Mouse (Mus musculus) ES-E14 (cell line): Measurements from ENCODE around the gene Sema6c. TPM values are rescaled to one million over a fixed set of nuclear protein-coding genes. Genes with fewer than 3 reads are reported as not detected.

Experiments used
- DNase-seq: peaks from one replicate; pipeline ENCODE4 v3.0.0-alpha.2; 2013; ENCODE audit warnings: low read depth, low spot score
- H3K27ac ChIP-seq: 2 replicates; pipeline ENCODE4 v1.5.1; 2012; ENCODE audit warnings: low read depth, mild to moderate bottlenecking, low read length, moderate library complexity, mixed read lengths; ENCODE audit not compliant: poor library complexity, insufficient read depth, severe bottlenecking
- H3K36me3 ChIP-seq: 2 replicates; pipeline ENCODE4 v1.6.1; 2012; ENCODE audit warnings: mild to moderate bottlenecking, low read length, moderate library complexity, mixed read lengths; ENCODE audit not compliant: control insufficient read depth, poor library complexity, insufficient read depth, severe bottlenecking
- H3K4me1 ChIP-seq, 2 experiments: fragments of 150-350 bp in 1 of 2; sonication (generic) in 1 of 2; 2 replicates each; pipeline ENCODE4 v1.6.1; 2012; ENCODE audit warnings: low read length in 2 of 2, mild to moderate bottlenecking in 1 of 2, mixed read lengths in 1 of 2; ENCODE audit not compliant: control insufficient read depth in 2 of 2, insufficient read depth in 2 of 2, poor library complexity in 1 of 2
- H3K4me3 ChIP-seq, 2 experiments: fragments of 150-350 bp in 1 of 2; sonication (generic) in 1 of 2; 2 replicates each; pipeline ENCODE4 v1.5.1; 2012; ENCODE audit warnings: low read length in 2 of 2, low read depth in 1 of 2, mild to moderate bottlenecking in 1 of 2, mixed read lengths in 1 of 2; ENCODE audit not compliant: insufficient read depth in 1 of 2, poor library complexity in 1 of 2, severe bottlenecking in 1 of 2
- H3K9ac ChIP-seq: 2 replicates; pipeline ENCODE4 v1.6.1; 2012; ENCODE audit warnings: low read depth, mild to moderate bottlenecking, low read length, mixed read lengths; ENCODE audit not compliant: poor library complexity, insufficient read depth, severe bottlenecking
- H3K9me3 ChIP-seq: fragments of 150-350 bp; sonication (generic); 2 replicates; pipeline ENCODE4 v1.6.1; 2012; ENCODE audit warnings: low read depth, mild to moderate bottlenecking, low read length; ENCODE audit not compliant: control insufficient read depth, insufficient read depth
- CHD2 ChIP-seq: IDR thresholded peaks from 2 replicates; pipeline ENCODE4 v1.6.1; 2014; ENCODE audit warnings: mild to moderate bottlenecking, low read depth, low read length, inconsistent platforms
- HCFC1 ChIP-seq: IDR thresholded peaks from 2 replicates; pipeline ENCODE4 v1.6.1; 2012; ENCODE audit warnings: low read length, inconsistent platforms, borderline replicate concordance; ENCODE audit not compliant: insufficient read depth
- MAFK ChIP-seq: IDR thresholded peaks from 2 replicates; pipeline ENCODE4 v1.6.1; 2014; ENCODE audit warnings: mild to moderate bottlenecking, low read depth, low read length, inconsistent platforms; ENCODE audit not compliant: insufficient read depth
- ZC3H11A ChIP-seq: IDR thresholded peaks from 2 replicates; pipeline ENCODE4 v1.6.1; 2012; ENCODE audit warnings: low read depth, mild to moderate bottlenecking, inconsistent platforms, low read length, borderline replicate concordance
- ZNF384 ChIP-seq: IDR thresholded peaks from 2 replicates; pipeline ENCODE4 v1.6.1; 2012; ENCODE audit warnings: low read depth, low read length, inconsistent platforms
- in situ Hi-C, 2 experiments: fragments of 600-800 bp; cut with MboI; formaldehyde crosslinking; loops; one replicate each; pipeline ENCODE4 v1.15.1; 2025; ENCODE audit warnings: low sequenced_read_pairs in 2 of 2, inconsistent platforms in 1 of 2; ENCODE audit not compliant: unreplicated experiment in 2 of 2
- total RNA-seq: library from RNA; depleted of rRNA; stranded (reverse); fragments of 300-350 nt; gene quantifications from 2 replicates; pipeline ENCODE4 v1.2.3, GENCODE M21; 2012

Gene Sema6c
- total RNA-seq, 1 experiment: 15.3 TPM

DNA sequence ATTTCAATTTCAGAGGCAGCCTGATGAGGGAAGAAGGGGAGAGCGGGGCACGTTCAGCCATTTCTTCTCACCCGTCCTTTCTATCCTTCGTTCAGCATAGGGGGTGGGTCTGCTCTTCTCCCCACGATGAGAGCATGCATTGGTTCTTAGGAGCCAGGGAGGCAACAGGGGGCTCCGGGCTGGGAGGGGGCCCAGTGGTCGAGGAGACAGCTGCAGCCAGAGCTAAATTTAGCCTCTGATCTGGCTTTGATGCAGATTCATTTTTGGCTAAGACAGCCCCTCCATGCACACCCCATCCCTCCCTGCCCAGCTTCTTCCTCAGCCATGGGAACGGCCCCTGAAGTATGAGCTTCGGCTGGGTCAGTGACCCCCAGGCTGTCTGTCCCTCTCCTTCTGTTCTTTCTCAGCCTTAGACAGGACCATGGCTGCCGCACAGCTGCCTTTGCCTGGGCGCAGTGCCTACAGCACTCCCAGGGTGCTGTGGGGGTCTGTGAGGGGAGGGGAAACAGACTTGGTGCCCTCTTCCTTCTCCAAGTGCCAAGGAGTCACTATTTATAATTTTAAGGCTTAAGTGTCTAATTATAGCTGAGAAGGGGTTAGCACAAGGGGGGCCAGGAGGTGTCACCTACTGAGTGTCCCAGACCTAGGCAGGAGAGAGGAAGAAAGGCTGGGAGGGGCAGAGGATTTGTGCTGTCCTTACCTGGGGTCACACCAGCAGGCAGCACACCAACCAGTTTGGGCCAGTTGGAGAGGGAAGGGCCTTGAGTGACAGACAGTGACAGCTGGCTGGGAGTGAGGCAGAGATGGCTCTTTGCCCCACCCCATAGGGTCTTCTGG lies 3.4 kb downstream of the Sema6c start:
- H3K9me3 ChIP-seq: no peaks in the 10 kb centered on the region
- no peaks in the 10 kb centered on the region; the same call in 1 of the 2 replicates for H3K36me3 ChIP-seq
- in situ Hi-C loops: no loop called here
- no peak overlapping the region for H3K27ac ChIP-seq
- DNase-seq: peak; percentile 33
- H3K4me1 ChIP-seq: peaks cover 4 to 25% of the 10 kb centered on the region in 2 experiments
- H3K9ac ChIP-seq: no peak overlapping the region
- H3K4me3 ChIP-seq: no peak overlapping the region
- TF ChIP-seq CHD2: no peak
- TF ChIP-seq ZNF384: no peak

DNA sequence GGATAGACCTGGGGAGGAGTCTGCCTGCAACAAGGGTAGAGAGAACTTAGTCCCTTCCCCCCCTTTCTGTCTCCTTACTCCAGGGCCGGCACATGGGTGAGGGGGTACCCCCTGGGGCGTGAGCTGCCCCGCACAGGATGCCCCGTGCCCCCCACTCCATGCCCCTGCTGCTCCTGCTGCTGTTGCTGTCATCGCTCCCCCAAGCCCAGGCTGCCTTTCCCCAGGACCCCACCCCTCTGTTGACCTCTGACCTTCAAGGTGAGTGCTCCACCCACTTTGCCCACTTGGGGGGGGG lies 3.9 kb downstream of the Sema6c start:
- H3K4me1 ChIP-seq: peaks cover 4 to 25% of the 10 kb centered on the region in 2 experiments
- DNase-seq: no peak
- no peak overlapping the region for H3K9ac ChIP-seq
- in situ Hi-C loops: no loop called here
- TF ChIP-seq ZNF384: no peak
- no peak for TF ChIP-seq ZC3H11A
- no peak for TF ChIP-seq MAFK
- TF ChIP-seq CHD2: no peak
- no peak for TF ChIP-seq HCFC1
- no peaks in the 10 kb centered on the region for H3K9me3 ChIP-seq
- no peaks in the 10 kb centered on the region; the same call in none of the 2 replicates for H3K36me3 ChIP-seq
- H3K27ac ChIP-seq: no peak overlapping the region
- H3K4me3 ChIP-seq: no peak overlapping the region

DNA sequence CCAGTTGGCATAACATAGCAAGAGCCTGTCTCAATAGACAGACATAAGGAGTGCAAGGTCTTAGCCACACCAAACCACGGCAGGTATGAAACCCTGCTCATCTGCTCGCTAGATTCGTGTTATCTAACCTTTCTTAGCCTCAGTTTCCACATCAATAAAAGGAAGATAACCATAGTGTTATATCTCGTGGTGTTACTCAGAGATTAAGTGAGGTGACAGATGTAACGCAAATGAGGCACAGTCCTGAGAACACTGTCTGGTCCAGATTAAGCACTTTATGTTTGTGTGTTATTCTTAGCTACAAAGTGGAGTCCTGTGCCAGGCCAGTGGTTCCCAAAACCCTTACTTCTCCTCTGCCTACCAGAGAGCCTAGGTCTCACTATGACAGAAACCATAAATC lies 4.6 kb downstream of the Sema6c start:
- no peaks in the 10 kb centered on the region for H3K9me3 ChIP-seq
- peaks cover 0 to 25% of the 10 kb centered on the region in 2 experiments; a peak in 3 of 4 replicates for H3K4me1 ChIP-seq
- H3K36me3 ChIP-seq: peaks cover 5% of the 10 kb centered on the region
- no peak overlapping the region for H3K4me3 ChIP-seq
- TF ChIP-seq ZC3H11A (no peak), HCFC1 (no peak), MAFK (no peak), ZNF384 (no peak), CHD2 (no peak)
- DNase-seq: no peak
- in situ Hi-C loops: no loop called here
- no peak overlapping the region for H3K27ac ChIP-seq
- no peak overlapping the region for H3K9ac ChIP-seq

GRCm38 (mm10) chr3:95169996-95170395 lies 9.7 kb downstream of the Sema6c start:
- H3K4me1 ChIP-seq: peaks cover 2% of the 10 kb centered on the region in 2 experiments; a peak in 1 of 4 replicates
- H3K27ac ChIP-seq: no peak overlapping the region
- H3K9ac ChIP-seq: no peak overlapping the region
- DNase-seq: no peak
- TF ChIP-seq HCFC1 (no peak), ZC3H11A (no peak), MAFK (no peak), CHD2 (no peak), ZNF384 (no peak)
- no peak overlapping the region for H3K4me3 ChIP-seq
- no peaks in the 10 kb centered on the region for H3K9me3 ChIP-seq
- peaks cover 23% of the 10 kb centered on the region for H3K36me3 ChIP-seq
- in situ Hi-C loops: no loop called here

GRCm38 (mm10) chr3:95171105-95171504 lies 10.8 kb downstream of the Sema6c start:
- Histone ChIP-seq H3K27ac (no peak overlapping the region), H3K9ac (no peak overlapping the region), H3K4me1 (peaks cover 2% of the 10 kb centered on the region in 2 experiments; a peak in 1 of 4 replicates), H3K4me3 (no peak overlapping the region), H3K36me3 (peaks cover 23% of the 10 kb centered on the region), H3K9me3 (no peaks in the 10 kb centered on the region)
- no peak for DNase-seq
- no peak for TF ChIP-seq MAFK
- no peak for TF ChIP-seq ZNF384
- TF ChIP-seq CHD2: no peak
- TF ChIP-seq HCFC1: no peak
- no peak for TF ChIP-seq ZC3H11A
- in situ Hi-C loops: no loop called here
